Mouse (Mus musculus): ENCODE measurements around the gene Ptges. TPM values are rescaled to one million over a fixed set of nuclear protein-coding genes. Genes with fewer than 3 reads are reported as not detected.

Gene Ptges
- total and polyA plus RNA-seq, 3 experiments, result not detected

GRCm38 (mm10) chr2:30897291-30897690 lies 32.4 kb downstream of the Ptges start:
- H3K79me2 ChIP-seq (ENCODE audit: control insufficient read depth, insufficient read depth, low read length, poor library complexity), result no peaks in the 10 kb centered on the region
- no peak overlapping the region for H3K9ac ChIP-seq (ENCODE audit: control insufficient read depth, low read depth, low read length, poor library complexity, severe bottlenecking)
- no peak for DNase-seq (ENCODE audit: low read depth, low spot score)
- TF ChIP-seq CTCF (IDR thresholded peaks at IDR 0.05 in 2 of 3, conservative IDR thresholded peaks at IDR 0.05 in 1 of 3; ENCODE audit: control insufficient read depth in 1 of 3, insufficient read depth in 1 of 3, low read depth in 2 of 3, low read length in 3 of 3, poor library complexity in 1 of 3, severe bottlenecking in 1 of 3) (no peak), SMC3 (IDR thresholded peaks at IDR 0.05; ENCODE audit: low read depth, low read length) (no peak)
- no peak overlapping the region for H3K4me3 ChIP-seq (ENCODE audit: control insufficient read depth in 1 of 2, insufficient read depth in 1 of 2, low read depth in 2 of 2, low read length in 2 of 2)
- no peaks in the 10 kb centered on the region for H3K4me1 ChIP-seq (ENCODE audit: control insufficient read depth in 1 of 2, insufficient read depth in 2 of 2, low read length in 2 of 2)
- H3K36me3 ChIP-seq (ENCODE audit: control insufficient read depth in 1 of 2, insufficient read depth in 2 of 2, low read length in 2 of 2), result no peaks in the 10 kb centered on the region
- no peak overlapping the region for H3K27ac ChIP-seq (ENCODE audit: control insufficient read depth, low read depth, low read length)
- H3K9me3 ChIP-seq (replicated peaks; ENCODE audit: insufficient read depth, low read length), result no peaks in the 10 kb centered on the region
- H3K27me3 ChIP-seq (ENCODE audit: control insufficient read depth in 1 of 2, insufficient read depth in 2 of 2, low read length in 2 of 2), result peaks cover 2 to 3% of the 10 kb centered on the region in 2 experiments; a peak in 2 of 4 replicates

GRCm38 (mm10) chr2:30893946-30894345 lies 35.7 kb downstream of the Ptges start:
- Histone ChIP-seq H3K36me3 (ENCODE audit: control insufficient read depth in 1 of 2, insufficient read depth in 2 of 2, low read length in 2 of 2) (no peaks in the 10 kb centered on the region), H3K9me3 (replicated peaks; ENCODE audit: insufficient read depth, low read length) (no peaks in the 10 kb centered on the region), H3K4me1 (ENCODE audit: control insufficient read depth in 1 of 2, insufficient read depth in 2 of 2, low read length in 2 of 2) (no peaks in the 10 kb centered on the region), H3K79me2 (ENCODE audit: control insufficient read depth, insufficient read depth, low read length, poor library complexity) (no peaks in the 10 kb centered on the region), H3K27ac (ENCODE audit: control insufficient read depth, low read depth, low read length) (no peak overlapping the region), H3K4me3 (ENCODE audit: control insufficient read depth in 1 of 2, insufficient read depth in 1 of 2, low read depth in 2 of 2, low read length in 2 of 2) (no peak overlapping the region), H3K27me3 (ENCODE audit: control insufficient read depth in 1 of 2, insufficient read depth in 2 of 2, low read length in 2 of 2) (peaks cover 0 to 2% of the 10 kb centered on the region in 2 experiments; a peak in 2 of 4 replicates), H3K9ac (ENCODE audit: control insufficient read depth, low read depth, low read length, poor library complexity, severe bottlenecking) (no peak overlapping the region)
- TF ChIP-seq MXI1 (IDR thresholded peaks at IDR 0.05; ENCODE audit: low read depth, low read length) (no peak), MAZ (IDR thresholded peaks at IDR 0.05; ENCODE audit: low read depth, low read length) (no peak), KAT2A (conservative IDR thresholded peaks at IDR 0.05; ENCODE audit: low read depth, low read length) (no peak), GATA1 (IDR thresholded peaks at IDR 0.05; ENCODE audit: low read depth, low read length) (no peak), TBP (IDR thresholded peaks at IDR 0.05; ENCODE audit: low read depth, low read length) (no peak), NELFE (IDR thresholded peaks at IDR 0.05; ENCODE audit: low read depth, low read length) (no peak), ELF1 (IDR thresholded peaks at IDR 0.05; ENCODE audit: low read depth, low read length) (no peak), BHLHE40 (IDR thresholded peaks at IDR 0.05; ENCODE audit: borderline replicate concordance, low read depth, low read length) (no peak), HCFC1 (IDR thresholded peaks at IDR 0.05; ENCODE audit: low read depth, low read length) (no peak), POLR2AphosphoS2 (IDR thresholded peaks at IDR 0.05; ENCODE audit: low read length) (no peak), ZC3H11A (IDR thresholded peaks at IDR 0.05; ENCODE audit: low read depth, low read length) (no peak), CHD2 (IDR thresholded peaks at IDR 0.05; ENCODE audit: low read length) (no peak), USF2 (IDR thresholded peaks at IDR 0.05; ENCODE audit: borderline replicate concordance in 1 of 2, insufficient read depth in 1 of 2, low read depth in 1 of 2, low read length in 2 of 2) (no peak)
- DNase-seq (ENCODE audit: low read depth, low spot score), result no peak

GRCm38 (mm10) chr2:30893399-30893798 lies 36.3 kb downstream of the Ptges start:
- H3K27ac ChIP-seq (ENCODE audit: control insufficient read depth, low read depth, low read length), result no peak overlapping the region
- H3K9me3 ChIP-seq (replicated peaks; ENCODE audit: insufficient read depth, low read length), result no peaks in the 10 kb centered on the region
- no peak overlapping the region for H3K4me3 ChIP-seq (ENCODE audit: control insufficient read depth in 1 of 2, insufficient read depth in 1 of 2, low read depth in 2 of 2, low read length in 2 of 2)
- H3K4me1 ChIP-seq (ENCODE audit: control insufficient read depth in 1 of 2, insufficient read depth in 2 of 2, low read length in 2 of 2), result no peaks in the 10 kb centered on the region
- H3K27me3 ChIP-seq (ENCODE audit: control insufficient read depth in 1 of 2, insufficient read depth in 2 of 2, low read length in 2 of 2), result peaks cover 0 to 3% of the 10 kb centered on the region in 2 experiments; a peak in 3 of 4 replicates
- TF ChIP-seq CHD2 (IDR thresholded peaks at IDR 0.05; ENCODE audit: low read length), result no peak
- TF ChIP-seq ELF1 (IDR thresholded peaks at IDR 0.05; ENCODE audit: low read depth, low read length), result no peak
- TF ChIP-seq POLR2AphosphoS5 (IDR thresholded peaks at IDR 0.05; ENCODE audit: borderline replicate concordance, low read depth, low read length), result no peak
- TF ChIP-seq CTCF (IDR thresholded peaks at IDR 0.05 in 2 of 3, conservative IDR thresholded peaks at IDR 0.05 in 1 of 3; ENCODE audit: control insufficient read depth in 1 of 3, insufficient read depth in 1 of 3, low read depth in 2 of 3, low read length in 3 of 3, poor library complexity in 1 of 3, severe bottlenecking in 1 of 3), result no peak
- no peak for TF ChIP-seq SMC3 (IDR thresholded peaks at IDR 0.05; ENCODE audit: low read depth, low read length)
- TF ChIP-seq HCFC1 (IDR thresholded peaks at IDR 0.05; ENCODE audit: low read depth, low read length), result no peak
- TF ChIP-seq ZKSCAN1 (IDR thresholded peaks at IDR 0.05; ENCODE audit: low read depth, low read length), result no peak
- TF ChIP-seq RCOR1 (IDR thresholded peaks at IDR 0.05; ENCODE audit: low read depth, low read length), result no peak
- no peak for TF ChIP-seq CHD1 (IDR thresholded peaks at IDR 0.05; ENCODE audit: low read depth, low read length)
- H3K9ac ChIP-seq (ENCODE audit: control insufficient read depth, low read depth, low read length, poor library complexity, severe bottlenecking), result no peak overlapping the region
- H3K36me3 ChIP-seq (ENCODE audit: control insufficient read depth in 1 of 2, insufficient read depth in 2 of 2, low read length in 2 of 2), result no peaks in the 10 kb centered on the region
- no peaks in the 10 kb centered on the region for H3K79me2 ChIP-seq (ENCODE audit: control insufficient read depth, insufficient read depth, low read length, poor library complexity)
- no peak for DNase-seq (ENCODE audit: low read depth, low spot score)
